Mouse (Mus musculus): ENCODE measurements at regions not wholly inside any gene's neighbourhood (a gene's known extent, or its start where the extent isn't known, plus 50 kb on each side); places are given as distances from the start of the nearest gene placed in this dataset.

GRCm38 (mm10) chr1:194390202-194390601 is 227.8 kb upstream of the Plxna2 start:
- TF ChIP-seq GATA1 (IDR thresholded peaks at IDR 0.05; ENCODE audit: low read length) (no peak), TAL1 (IDR thresholded peaks at IDR 0.05; ENCODE audit: low read length) (no peak)
